Mouse (Mus musculus) CH12F3 (cell line): ENCODE results near the gene Nhlh2.

Experiments
- in situ Hi-C: fragments of 300-500 bp; cut with MboI; formaldehyde crosslinking; loops from 2 replicates; pipeline ENCODE4 v1.14.3; 2020; ENCODE audit warnings: low sequenced_read_pairs

Nhlh2 gene

GRCm38 (mm10) chr3:102009926-102010381 lies at the start of gene Nhlh2:
Gene Nhlh2 (plus strand): TSS chr3:102010076.
- in situ Hi-C loops, result no loop called here

GRCm38 (mm10) chr3:101961146-101961835 lies 48.6 kb upstream of the Nhlh2 start:
- in situ Hi-C loops, result no loop called here

- in situ Hi-C loops, result no loop called here
Observed at GRCm38 (mm10) chr3:101963501-101963900, 46.4 kb upstream of the Nhlh2 start.

- in situ Hi-C loops, result no loop called here
Observed at GRCm38 (mm10) chr3:101964352-101964751, 45.5 kb upstream of the Nhlh2 start.

- in situ Hi-C loops, result no loop called here
Observed at GRCm38 (mm10) chr3:101966825-101967558, 42.9 kb upstream of the Nhlh2 start.

- in situ Hi-C loops, result no loop called here
Observed at GRCm38 (mm10) chr3:101975337-101975736, 34.5 kb upstream of the Nhlh2 start.

- in situ Hi-C loops, result no loop called here
Observed at GRCm38 (mm10) chr3:101978299-101978994, 31.4 kb upstream of the Nhlh2 start.

GRCm38 (mm10) chr3:101983917-101984316 lies 26.0 kb upstream of the Nhlh2 start:
- in situ Hi-C loops, result no loop called here

- in situ Hi-C loops, result no loop called here
Observed at GRCm38 (mm10) chr3:101985634-101986033, 24.2 kb upstream of the Nhlh2 start.

GRCm38 (mm10) chr3:101990136-101990535 lies 19.7 kb upstream of the Nhlh2 start:
- in situ Hi-C loops, result no loop called here

- in situ Hi-C loops, result no loop called here
Observed at GRCm38 (mm10) chr3:101990995-101991516, 18.8 kb upstream of the Nhlh2 start.

- in situ Hi-C loops, result no loop called here
Observed at GRCm38 (mm10) chr3:101997851-101998250, 12.0 kb upstream of the Nhlh2 start.

GRCm38 (mm10) chr3:102010681-102011317 lies 923 bp downstream of the Nhlh2 start:
- in situ Hi-C loops, result no loop called here

- in situ Hi-C loops, result no loop called here
Observed at GRCm38 (mm10) chr3:102011318-102012075, 1.6 kb downstream of the Nhlh2 start.

- in situ Hi-C loops, result no loop called here
Observed at GRCm38 (mm10) chr3:102012076-102012610, 2.3 kb downstream of the Nhlh2 start.

- in situ Hi-C loops, result no loop called here
Observed at GRCm38 (mm10) chr3:102012611-102013211, 2.8 kb downstream of the Nhlh2 start.

- in situ Hi-C loops, result no loop called here
Observed at GRCm38 (mm10) chr3:102020604-102021003, 10.7 kb downstream of the Nhlh2 start.

- in situ Hi-C loops, result no loop called here
Observed at GRCm38 (mm10) chr3:102022721-102023120, 12.8 kb downstream of the Nhlh2 start.

GRCm38 (mm10) chr3:102023337-102023736 lies 13.5 kb downstream of the Nhlh2 start:
- in situ Hi-C loops, result no loop called here
